Mouse (Mus musculus): ENCODE measurements around the gene Man1c1.

Gene Man1c1

GRCm38 (mm10) chr4:134703835-134704546, at the start of gene Man1c1:
Gene Man1c1, minus strand, starts transcription at chr4:134704290.
- DNase-seq: peak; percentile 98

DNA sequence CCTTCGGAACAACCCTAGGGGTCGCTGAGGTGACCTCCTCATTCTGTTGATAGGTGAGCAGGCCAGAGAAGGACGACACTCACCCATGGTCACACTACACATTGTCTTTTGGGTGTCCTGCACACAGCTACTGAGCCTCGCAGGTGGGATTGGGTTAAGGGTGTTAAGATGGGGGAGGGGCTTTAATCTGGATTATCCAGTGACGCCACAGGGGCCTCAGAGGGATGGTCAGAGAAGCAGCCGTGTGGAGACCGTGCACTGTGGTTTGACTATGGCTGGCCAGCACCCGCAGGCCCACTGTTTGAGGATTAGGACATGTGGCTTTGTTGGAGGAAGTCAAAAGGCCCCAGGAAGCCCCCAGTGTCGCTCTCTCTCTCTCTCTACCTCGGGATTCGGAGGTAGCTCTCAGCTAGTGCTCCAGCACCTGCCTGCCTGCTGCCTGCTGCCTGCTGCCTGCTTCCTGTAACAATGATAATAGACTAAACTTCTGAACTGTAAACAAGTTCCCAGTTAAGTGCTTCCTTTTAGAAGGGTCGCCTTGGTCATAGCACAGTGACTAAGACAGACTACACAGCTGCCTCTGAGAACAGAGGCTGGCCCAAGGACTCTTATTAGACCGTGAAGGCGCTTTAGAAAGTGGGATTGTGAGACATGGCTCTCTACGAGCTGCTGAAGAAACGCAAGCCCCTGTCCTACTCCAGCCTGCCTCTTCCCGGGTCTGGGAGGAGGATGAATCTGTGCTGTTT, 49.6 kb upstream of the Man1c1 start:
- no peak for DNase-seq

GRCm38 (mm10) chr4:134752911-134753426, 48.9 kb upstream of the Man1c1 start:
- DNase-seq: no peak

- DNase-seq: no peak
Observed at GRCm38 (mm10) chr4:134751682-134752380, 47.7 kb upstream of the Man1c1 start.

DNA sequence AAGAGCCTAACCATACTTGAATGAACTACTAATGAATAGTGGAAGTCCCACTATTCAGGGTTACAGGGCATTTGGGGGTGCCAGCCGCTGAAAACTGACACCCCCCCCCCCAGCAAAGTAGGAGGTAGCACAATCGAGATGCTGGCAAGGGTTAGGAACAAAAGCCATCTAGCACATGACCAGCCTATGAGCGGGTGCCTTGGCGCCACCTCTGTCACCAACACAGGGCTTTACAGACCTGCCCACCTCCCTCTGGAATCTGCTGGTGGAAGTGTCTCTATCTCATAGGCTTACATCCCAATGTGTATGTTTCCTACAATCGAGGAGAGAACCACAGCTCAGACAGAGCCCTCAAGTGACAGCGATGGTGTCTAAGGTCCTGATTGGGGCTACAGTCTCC, 46.7 kb upstream of the Man1c1 start:
- DNase-seq: no peak

- peak; percentile 26 for DNase-seq
Observed at GRCm38 (mm10) chr4:134750263-134750662, 46.2 kb upstream of the Man1c1 start.

DNA sequence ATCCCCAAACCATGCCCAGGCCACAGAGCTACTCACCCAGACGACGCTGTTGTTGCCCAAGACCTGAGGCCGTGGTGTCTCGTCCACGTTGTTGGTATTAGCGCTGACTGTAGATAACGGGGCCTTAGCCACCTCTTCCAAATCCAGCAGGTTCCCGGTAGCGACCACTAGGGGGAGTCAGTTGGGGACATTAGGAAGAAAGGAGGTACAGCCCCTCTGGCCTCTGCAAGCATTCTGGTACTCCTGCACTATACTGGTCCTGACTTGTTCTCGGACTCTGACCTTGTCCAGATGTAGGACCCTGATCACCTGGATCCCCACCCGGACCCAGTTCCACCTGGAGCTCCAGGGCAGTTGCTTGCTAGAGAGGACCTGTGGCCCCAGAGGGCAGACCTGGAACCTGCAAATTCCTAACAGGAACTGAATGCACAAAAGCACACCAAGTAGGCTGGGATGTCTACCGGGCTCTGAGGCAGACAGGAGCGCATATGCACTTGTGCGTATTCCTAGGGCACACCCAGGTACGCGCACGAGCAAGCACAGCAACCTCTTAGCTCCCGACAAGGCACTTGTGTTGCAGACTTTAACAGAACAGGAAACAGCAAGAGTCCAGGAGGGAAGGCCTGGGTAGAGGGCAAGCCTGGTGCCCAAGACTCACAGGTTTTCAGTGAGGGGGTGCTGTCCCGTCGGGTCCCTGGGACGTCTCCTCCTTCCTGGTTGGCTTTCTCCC, 45.4 kb upstream of the Man1c1 start:
- peak; percentile 28 for DNase-seq

DNA sequence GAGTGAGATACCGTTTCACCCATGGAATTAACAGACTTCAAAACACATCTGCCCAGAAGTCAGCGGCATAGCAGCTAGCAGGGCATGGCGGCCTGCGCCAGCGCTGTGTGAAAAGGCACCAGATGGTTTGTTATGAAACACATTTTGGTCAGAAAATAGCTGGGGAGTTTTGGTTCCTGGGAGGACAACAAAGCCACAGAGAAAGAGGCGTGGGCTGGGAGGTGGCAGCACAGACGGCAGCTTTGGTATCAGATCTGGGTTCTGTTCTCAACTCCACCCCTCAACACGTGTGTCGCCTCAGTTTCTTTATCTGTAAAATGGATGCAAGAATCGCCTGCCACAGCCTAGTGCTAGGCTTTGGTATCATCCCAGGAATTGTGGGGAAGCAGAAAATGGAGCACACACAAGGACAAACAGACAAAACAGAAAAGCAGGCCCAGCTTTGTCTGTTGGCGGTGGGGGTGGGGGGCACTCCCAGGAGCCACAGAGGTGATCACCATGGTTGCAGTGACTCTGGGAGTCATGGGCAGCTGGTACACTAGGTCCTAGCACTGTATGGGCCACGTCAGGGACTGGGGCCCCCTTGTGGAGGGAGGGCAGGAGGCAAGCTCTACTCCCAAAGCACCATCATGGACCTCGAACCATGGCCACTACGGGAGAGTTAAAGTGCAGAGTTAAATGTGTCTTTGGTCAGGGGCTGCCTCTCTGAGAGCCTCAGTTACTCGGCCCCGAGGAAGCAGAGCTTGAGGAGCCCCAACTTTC, 42.0 kb upstream of the Man1c1 start:
- DNase-seq: peak; percentile 55

DNA sequence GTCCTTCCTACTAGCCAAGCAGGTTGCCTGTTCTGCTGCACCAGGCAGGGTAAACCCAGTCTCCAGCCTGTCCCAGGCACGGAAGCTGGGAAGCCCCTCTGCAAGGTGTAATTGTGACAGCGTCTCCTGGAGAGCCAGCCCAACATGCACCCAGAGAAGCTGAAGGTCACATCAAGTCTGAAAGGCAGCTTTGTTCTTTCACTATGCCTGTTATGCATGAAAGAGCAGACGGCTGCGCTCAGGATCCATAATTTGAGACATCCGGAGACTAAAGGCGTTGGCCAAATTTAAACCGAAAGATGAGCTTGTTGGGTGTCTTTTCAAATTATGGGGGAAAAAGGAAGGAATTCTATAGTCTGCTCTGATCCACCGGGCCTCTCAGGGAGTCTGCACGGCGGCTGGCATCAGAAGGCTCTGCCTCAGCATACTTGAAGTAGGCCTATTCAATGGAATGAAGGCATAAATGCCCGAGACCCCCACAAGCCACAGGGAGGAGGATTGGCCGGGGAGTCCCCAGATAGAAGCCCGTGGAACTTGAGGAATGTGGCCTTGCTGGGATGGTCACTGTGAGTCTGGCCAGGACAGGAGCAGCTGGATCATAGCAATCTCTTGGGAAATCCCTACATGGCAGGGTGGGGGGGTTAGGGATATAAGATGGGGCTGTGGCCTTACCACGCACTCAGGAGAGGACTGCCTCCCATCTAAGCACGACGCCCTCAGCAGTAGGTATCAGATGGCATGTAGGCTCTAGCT, 40.0 kb upstream of the Man1c1 start:
- no peak for DNase-seq

- no peak for DNase-seq
Observed at GRCm38 (mm10) chr4:134741949-134742348, 37.9 kb upstream of the Man1c1 start.

DNA sequence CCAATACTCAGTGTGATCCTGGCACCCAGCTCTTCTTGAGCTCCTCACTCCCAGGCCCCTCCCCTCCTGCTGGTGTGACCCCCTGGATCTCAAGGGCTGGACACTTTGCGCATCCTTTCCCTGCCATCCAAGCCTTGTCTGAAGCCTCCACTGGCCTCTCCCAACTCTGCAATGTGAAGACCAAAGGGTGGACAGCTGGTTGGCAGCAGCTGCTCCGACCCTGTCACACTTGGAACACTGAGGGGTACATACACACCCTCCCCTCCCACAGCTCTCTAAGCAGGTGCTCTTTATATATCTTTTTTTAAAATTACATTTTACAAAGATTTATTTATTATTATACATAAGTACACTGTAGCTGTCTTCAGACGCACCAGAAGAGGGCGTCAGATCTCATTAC, 36.1 kb upstream of the Man1c1 start:
- DNase-seq: no peak

DNA sequence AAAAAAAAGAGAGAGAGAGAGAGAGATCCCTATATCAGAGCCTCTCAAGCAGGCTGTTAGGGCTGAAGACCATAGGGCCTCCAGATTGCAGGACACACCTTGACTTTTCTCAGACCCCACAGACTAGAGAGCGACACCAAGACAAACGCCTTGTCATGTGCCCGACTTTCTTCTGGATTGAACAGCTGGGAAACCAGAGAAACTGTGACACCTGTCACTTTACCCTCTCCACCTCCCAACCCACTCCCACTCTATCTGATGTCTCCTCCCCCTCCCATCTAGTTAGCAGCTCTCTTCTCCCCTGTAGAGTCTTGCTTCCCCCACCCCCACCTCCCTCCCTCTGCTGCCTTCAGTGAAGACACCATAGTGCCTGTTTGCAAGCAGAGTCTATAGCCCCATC, 35.4 kb upstream of the Man1c1 start:
- DNase-seq: no peak

DNA sequence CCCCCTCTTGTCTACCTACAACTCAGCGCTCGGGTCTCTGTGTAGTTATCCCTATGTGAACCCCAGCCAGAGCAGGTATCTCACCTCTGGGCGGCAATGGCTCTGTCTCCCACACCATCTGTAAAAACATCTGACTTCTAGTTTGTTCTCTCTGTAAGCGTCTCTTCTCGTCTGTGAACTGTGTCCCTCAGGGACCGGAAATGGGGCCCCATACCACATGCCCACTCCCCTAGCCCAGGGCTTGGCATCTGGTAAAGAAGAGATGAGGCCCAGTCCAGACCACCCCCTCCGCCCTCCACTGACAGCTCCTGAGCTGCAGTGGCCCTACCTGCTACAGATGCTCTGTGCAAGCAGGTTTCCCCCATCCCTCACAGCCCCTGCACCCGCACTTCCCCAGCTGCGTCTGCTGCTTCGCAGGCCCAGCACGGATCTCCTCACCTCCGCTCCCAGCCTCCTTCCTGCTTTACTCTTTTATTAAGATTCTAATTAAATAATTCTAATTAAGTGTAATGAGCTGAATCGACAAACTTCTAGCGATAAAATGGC, 33.3 kb upstream of the Man1c1 start:
- DNase-seq: no peak

DNA sequence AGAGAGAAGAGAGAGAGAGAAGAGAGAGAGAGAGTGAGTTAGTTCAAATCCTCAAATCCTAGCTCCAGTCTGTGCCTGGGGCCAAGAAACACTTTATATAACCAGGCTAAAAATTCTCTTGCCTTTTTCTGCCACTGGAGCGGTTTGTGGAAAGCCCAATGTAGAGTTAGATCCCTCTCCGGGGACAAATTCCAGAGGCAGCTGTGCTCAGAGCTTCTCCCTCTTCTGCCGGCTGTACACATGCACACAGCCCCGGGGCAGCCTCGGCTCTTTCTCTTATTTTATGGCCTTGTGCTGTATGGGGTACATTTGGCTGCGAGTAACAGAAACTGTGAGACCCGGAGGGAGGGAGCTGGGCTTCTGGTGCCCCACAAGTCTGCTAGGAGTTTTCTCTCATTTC, 32.1 kb upstream of the Man1c1 start:
- no peak for DNase-seq

GRCm38 (mm10) chr4:134734629-134735081, 30.6 kb upstream of the Man1c1 start:
- DNase-seq: peak; percentile 28

DNA sequence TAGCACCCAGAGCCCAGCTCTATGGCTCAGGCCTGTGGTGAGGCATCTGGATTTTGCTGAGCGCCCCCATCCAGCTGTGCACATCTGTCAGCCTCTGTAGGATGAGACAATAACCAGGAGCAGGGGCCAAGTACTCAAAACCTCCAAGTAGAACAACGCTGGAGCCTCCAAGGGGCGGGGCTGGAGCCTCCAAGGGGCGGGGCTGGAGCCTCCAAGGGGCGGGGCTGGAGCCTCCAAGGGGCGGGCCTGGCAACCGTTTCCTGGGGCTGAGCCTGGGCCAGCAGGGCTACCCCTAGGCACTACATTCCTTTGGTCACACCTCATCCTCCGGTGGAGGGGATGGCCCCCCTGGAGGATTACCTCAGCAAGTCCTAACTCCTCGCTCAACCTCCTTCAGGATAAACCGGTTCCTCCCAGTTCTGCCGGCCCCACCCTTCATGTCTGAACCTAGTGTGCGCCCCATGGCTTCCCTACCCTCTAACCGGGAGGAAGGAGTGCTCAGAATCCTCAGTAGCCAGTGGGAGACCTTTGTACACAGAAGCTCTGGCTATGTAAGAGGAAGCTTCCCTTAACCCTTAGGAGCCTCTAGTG, 30.0 kb upstream of the Man1c1 start:
- no peak for DNase-seq

GRCm38 (mm10) chr4:134733371-134733770, 29.3 kb upstream of the Man1c1 start:
- no peak for DNase-seq

- no peak for DNase-seq
Observed at GRCm38 (mm10) chr4:134730106-134730505, 26.0 kb upstream of the Man1c1 start.

DNA sequence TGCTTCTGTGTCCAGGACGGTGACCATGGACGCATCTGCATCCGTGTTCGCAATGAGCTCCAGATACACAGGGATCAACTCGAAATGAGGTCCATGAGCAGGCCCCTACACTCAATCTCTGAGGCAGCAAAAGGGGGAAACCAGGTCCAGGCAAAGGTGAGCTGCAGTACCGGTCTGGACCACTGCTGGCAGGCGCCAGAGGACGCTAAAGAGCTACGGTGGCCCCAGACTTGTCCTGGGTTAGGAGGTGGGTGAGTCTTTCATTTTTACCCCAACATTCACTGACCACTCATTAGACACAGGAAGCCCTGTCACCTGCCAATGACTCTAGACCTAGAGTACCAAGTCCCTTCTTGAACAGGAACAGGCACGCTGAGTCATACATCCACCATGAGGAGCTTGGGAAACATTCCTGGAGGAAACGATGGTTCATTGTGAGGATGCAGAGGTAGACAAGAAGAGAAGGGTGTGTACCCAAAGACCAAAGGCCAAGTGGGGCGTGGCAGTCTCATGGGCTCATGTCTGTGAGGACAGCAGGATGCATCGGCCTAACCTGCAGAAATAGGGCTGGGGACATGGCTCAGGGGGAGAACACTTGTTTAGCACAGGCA, 21.8 kb upstream of the Man1c1 start:
- no peak for DNase-seq

GRCm38 (mm10) chr4:134724974-134725373, 20.9 kb upstream of the Man1c1 start:
- no peak for DNase-seq

Measured in cerebellum, adult 11-12 months (tissue).